ENCODE assay signal across 7 mouse cellular contexts in genomic region chr8:3194297-3194696, GRCm38 (mm10).
A peak's percentile ranks its signal among the peaks of the same experiment; 100 is the strongest.
DNase-seq lines count a peak whose midpoint lies in the region; ATAC-seq and TF ChIP-seq lines count a peak whose summit lies in the region.
"Not testable (repeated sequence)": the region's sequence is repeated elsewhere in the genome, so short reads cannot be mapped to it uniquely, and the experiment has no call there.

No protein-coding gene starts in this region.

- dilution Hi-C loops in CH12.LX (cut with MboI; ENCODE audit: extremely low pct_ligation_motif_present, extremely low pct_unique_long_range_greater_than_20kb, low sequenced_read_pairs): not testable (repeated sequence)

- not testable (repeated sequence) for H3K4me3 ChIP-seq in CH12.LX (replicated peaks in 1 of 3; ENCODE audit: low read depth in 2 of 3, low read length in 2 of 3, poor library complexity in 1 of 3); MEL (ENCODE audit: control insufficient read depth in 1 of 2, insufficient read depth in 1 of 2, low read depth in 2 of 2, low read length in 2 of 2); bone marrow macrophage, adult 2 months (ENCODE audit: insufficient read depth, low read length); hindbrain, postnatal 0 days (ENCODE audit: low read length); midbrain, postnatal 0 days (ENCODE audit: low read depth, low read length)

- not testable (repeated sequence) for ATAC-seq in hindbrain, postnatal 0 days; midbrain, postnatal 0 days (ENCODE audit: low FRiP score)

- H3K4me1 ChIP-seq in CH12.LX (ENCODE audit: control insufficient read depth in 1 of 2, insufficient read depth in 2 of 2); MEL (ENCODE audit: control insufficient read depth in 1 of 2, insufficient read depth in 2 of 2, low read length in 2 of 2); bone marrow macrophage, adult 2 months (ENCODE audit: control insufficient read depth, insufficient read depth, low read length); hindbrain, postnatal 0 days (ENCODE audit: insufficient read depth, low read length); midbrain, postnatal 0 days (ENCODE audit: insufficient read depth, low read length): not testable (repeated sequence)

- not testable (repeated sequence) for TF ChIP-seq POLR2A in CH12.LX (IDR thresholded peaks at IDR 0.05; ENCODE audit: low read depth, low read length); MEL (IDR thresholded peaks at IDR 0.05; ENCODE audit: control insufficient read depth in 1 of 2, insufficient read depth in 1 of 2, low read depth in 1 of 2, low read length in 2 of 2, poor library complexity in 1 of 2); bone marrow macrophage, adult 2 months (IDR thresholded peaks at IDR 0.05; ENCODE audit: borderline replicate concordance, low read depth, low read length)

- TF ChIP-seq EP300 in CH12.LX (IDR thresholded peaks at IDR 0.05; ENCODE audit: low read length); MEL (IDR thresholded peaks at IDR 0.05; ENCODE audit: low read depth in 1 of 2, low read length in 2 of 2): not testable (repeated sequence)

- not testable (repeated sequence) for H3K27me3 ChIP-seq in CH12.LX (replicated peaks); MEL (ENCODE audit: control insufficient read depth in 1 of 2, insufficient read depth in 2 of 2, low read length in 2 of 2); hindbrain, postnatal 0 days (ENCODE audit: insufficient read depth, low read length); midbrain, postnatal 0 days (ENCODE audit: insufficient read depth, low read length); splenic B cell, adult 2 months (ENCODE audit: control insufficient read depth, insufficient read depth, low read length, poor library complexity, severe bottlenecking)

- peaks cover 5 to 74% of the 10 kb centered on the region in 2 experiments for H3K36me3 ChIP-seq in CH12.LX (replicated peaks in 1 of 2; ENCODE audit: control insufficient read depth in 1 of 2, insufficient read depth in 1 of 2, low read length in 1 of 2)
- H3K36me3 ChIP-seq in MEL (ENCODE audit: control insufficient read depth in 1 of 2, insufficient read depth in 2 of 2, low read length in 2 of 2): not testable (repeated sequence)
- H3K36me3 ChIP-seq in hindbrain, postnatal 0 days (ENCODE audit: insufficient read depth, low read length): peaks cover 70% of the 10 kb centered on the region
- peaks cover 63% of the 10 kb centered on the region for H3K36me3 ChIP-seq in midbrain, postnatal 0 days (ENCODE audit: insufficient read depth, low read length)
- H3K36me3 ChIP-seq in splenic B cell, adult 2 months (ENCODE audit: control insufficient read depth, insufficient read depth, low read length, poor library complexity, severe bottlenecking): peaks cover 24% of the 10 kb centered on the region

- H3K9me3 ChIP-seq in CH12.LX (replicated peaks; ENCODE audit: low read length); MEL (replicated peaks; ENCODE audit: insufficient read depth, low read length); hindbrain, postnatal 0 days (ENCODE audit: low read length); midbrain, postnatal 0 days (ENCODE audit: low read length): not testable (repeated sequence)

- H3K4me2 ChIP-seq in CH12.LX (ENCODE audit: insufficient read depth, low read depth, poor library complexity, severe bottlenecking); hindbrain, postnatal 0 days (ENCODE audit: low read depth, low read length); midbrain, postnatal 0 days (ENCODE audit: low read depth, low read length, poor library complexity, severe bottlenecking): not testable (repeated sequence)

- TF ChIP-seq RAD21 in CH12.LX (IDR thresholded peaks at IDR 0.05; ENCODE audit: low read depth, low read length); MEL (IDR thresholded peaks at IDR 0.05; ENCODE audit: low read depth, low read length): not testable (repeated sequence)

- H3K27ac ChIP-seq in CH12.LX (ENCODE audit: insufficient read depth, low read depth); MEL (ENCODE audit: control insufficient read depth, low read depth, low read length); hindbrain, postnatal 0 days; midbrain, postnatal 0 days (ENCODE audit: low read depth, low read length): not testable (repeated sequence)
- H3K27ac ChIP-seq in bone marrow macrophage, adult 2 months (ENCODE audit: insufficient read depth, low read depth, low read length): peak overlapping the region; percentile 14; the same call in 1 of the 2 replicates

- not testable (repeated sequence) for TF ChIP-seq CTCF in CH12.LX (conservative IDR thresholded peaks at IDR 0.05 in 1 of 2, IDR thresholded peaks at IDR 0.05 in 1 of 2; ENCODE audit: low read depth in 2 of 2, low read length in 2 of 2); MEL (IDR thresholded peaks at IDR 0.05 in 2 of 3, conservative IDR thresholded peaks at IDR 0.05 in 1 of 3; ENCODE audit: control insufficient read depth in 1 of 3, insufficient read depth in 1 of 3, low read depth in 2 of 3, low read length in 3 of 3, poor library complexity in 1 of 3, severe bottlenecking in 1 of 3); bone marrow macrophage, adult 2 months (IDR thresholded peaks at IDR 0.05; ENCODE audit: low read depth, low read length); hindbrain, postnatal 0 days (IDR thresholded peaks at IDR 0.05; ENCODE audit: low read depth); midbrain, postnatal 0 days (IDR thresholded peaks at IDR 0.05)

- DNase-seq in 416B (ENCODE audit: low read depth): peak; percentile 31
- DNase-seq in CH12.LX (ENCODE audit: extremely low read depth); MEL (ENCODE audit: low read depth, low spot score): not testable (repeated sequence)
- peak; percentile 9 for DNase-seq in hindbrain, postnatal 0 days (ENCODE audit: low spot score)
- DNase-seq in midbrain, postnatal 0 days (ENCODE audit: low spot score): peak; percentile 8
- peak; percentile 19 for DNase-seq in splenic B cell, adult 2 months (ENCODE audit: low read depth, low spot score)

- not testable (repeated sequence) for H3K9ac ChIP-seq in CH12.LX (ENCODE audit: insufficient read depth, low read depth); MEL (ENCODE audit: control insufficient read depth, low read depth, low read length, poor library complexity, severe bottlenecking); hindbrain, postnatal 0 days (replicated peaks; ENCODE audit: low read length); midbrain, postnatal 0 days (replicated peaks; ENCODE audit: low read length, poor library complexity, severe bottlenecking)

- in situ Hi-C loops in CH12.LX (cut with MboI; ENCODE audit: low pct_ligation_motif_present, low pct_unique_long_range_greater_than_20kb, low sequenced_read_pairs): not testable (repeated sequence)

- not testable (repeated sequence) for H3K79me2 ChIP-seq in CH12.LX (replicated peaks; ENCODE audit: control insufficient read depth, extremely low read depth, insufficient read depth, poor library complexity, severe bottlenecking); MEL (ENCODE audit: control insufficient read depth, insufficient read depth, low read length, poor library complexity)

TF ChIP-seq in CH12.LX, 34 proteins besides CTCF, POLR2A, EP300 and RAD21:
- TF ChIP-seq USF2 (conservative IDR thresholded peaks at IDR 0.05; ENCODE audit: low read depth, low read length): peak; percentile 42; the same call in 1 of the 2 replicates

TF ChIP-seq in MEL, 35 proteins besides CTCF, POLR2A, EP300 and RAD21:
- 0 out of 2 replicates have a peak, but pooled peaks have one; percentile 34 for TF ChIP-seq MYC (IDR thresholded peaks at IDR 0.05; ENCODE audit: low read depth, low read length)
- peak; percentile 45 for TF ChIP-seq MAX (IDR thresholded peaks at IDR 0.05; ENCODE audit: low read length)
- TF ChIP-seq USF1 (IDR thresholded peaks at IDR 0.05; ENCODE audit: low read depth, low read length): peak; percentile 59
